Mouse (Mus musculus) cortical plate, adult 2 months (tissue): ENCODE results near the gene Eme2. TPM values are rescaled to one million over a fixed set of nuclear protein-coding genes. Genes with fewer than 3 reads are reported as not detected.

Experiments used
- H3K27ac ChIP-seq: fragments of 200-500 bp; 2 replicates; pipeline ENCODE4 v1.5.1; 2012; ENCODE audit warnings: low read length, control low read depth, inconsistent platforms; ENCODE audit not compliant: insufficient read depth
- H3K4me1 ChIP-seq: fragments of 200-500 bp; 2 replicates; pipeline ENCODE4 v1.6.1; 2011; ENCODE audit warnings: low read length; ENCODE audit not compliant: control insufficient read depth, insufficient read depth
- H3K4me3 ChIP-seq: fragments of 200-500 bp; 2 replicates; pipeline ENCODE4 v1.5.1; 2011; ENCODE audit warnings: mild to moderate bottlenecking, low read length, control low read depth; ENCODE audit not compliant: insufficient read depth
- CTCF ChIP-seq: fragments of 200-500 bp; IDR thresholded peaks from 2 replicates; pipeline ENCODE4 v1.5.1; 2011; ENCODE audit warnings: mild to moderate bottlenecking, control low read depth, low read length; ENCODE audit not compliant: insufficient read depth; ENCODE audit errors: extremely low read depth
- POLR2A ChIP-seq: fragments of 200-500 bp; IDR thresholded peaks from 2 replicates; pipeline ENCODE4 v1.6.1; 2011; ENCODE audit warnings: mild to moderate bottlenecking, low read length, control low read depth; ENCODE audit not compliant: insufficient read depth; ENCODE audit errors: extremely low read depth
- polyA plus RNA-seq: library from polyadenylated mRNA; depleted of rRNA; stranded (reverse); fragments of >200 nt; gene quantifications from 2 replicates; pipeline ENCODE4 v1.2.3, GENCODE M21; 2012

The Eme2 gene
- polyA plus RNA-seq, 1 experiment, result 62.4 TPM

DNA sequence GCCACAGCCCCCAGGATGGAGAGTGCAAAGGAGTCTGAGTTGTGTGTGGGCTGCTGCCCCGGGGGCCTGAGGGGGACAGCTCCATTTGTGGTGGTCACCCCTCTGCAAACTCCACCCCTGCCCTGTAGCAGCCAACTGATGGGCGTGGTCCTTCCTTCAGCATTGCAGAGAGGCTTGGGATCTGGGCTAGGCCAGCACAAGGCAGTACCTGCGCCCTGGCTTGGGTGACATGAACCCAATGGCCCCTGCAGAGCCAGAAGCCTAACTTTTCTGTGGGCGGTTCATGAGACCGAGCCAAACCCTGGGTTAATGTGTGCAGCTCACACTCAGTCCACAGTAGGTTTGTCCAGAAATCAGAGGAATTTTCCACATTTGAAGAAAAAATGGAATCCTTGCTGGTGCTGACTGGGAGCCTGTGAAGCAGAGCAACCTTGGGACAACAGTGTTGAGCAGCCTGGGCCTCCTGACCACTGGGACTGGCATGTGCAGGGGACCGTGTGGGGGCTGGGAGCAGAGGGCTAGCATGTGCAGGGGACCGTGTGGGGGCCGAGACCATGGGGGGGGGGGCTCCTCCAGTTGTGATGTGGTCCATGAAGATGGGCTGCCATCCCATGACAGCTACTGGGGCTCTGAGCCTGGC, 36.9 kb downstream of the Eme2 start:
- no peaks in the 10 kb centered on the region for H3K4me1 ChIP-seq
- TF ChIP-seq POLR2A, result no peak
- no peak for TF ChIP-seq CTCF
- no peak overlapping the region for H3K4me3 ChIP-seq
- H3K27ac ChIP-seq, result no peak overlapping the region

DNA sequence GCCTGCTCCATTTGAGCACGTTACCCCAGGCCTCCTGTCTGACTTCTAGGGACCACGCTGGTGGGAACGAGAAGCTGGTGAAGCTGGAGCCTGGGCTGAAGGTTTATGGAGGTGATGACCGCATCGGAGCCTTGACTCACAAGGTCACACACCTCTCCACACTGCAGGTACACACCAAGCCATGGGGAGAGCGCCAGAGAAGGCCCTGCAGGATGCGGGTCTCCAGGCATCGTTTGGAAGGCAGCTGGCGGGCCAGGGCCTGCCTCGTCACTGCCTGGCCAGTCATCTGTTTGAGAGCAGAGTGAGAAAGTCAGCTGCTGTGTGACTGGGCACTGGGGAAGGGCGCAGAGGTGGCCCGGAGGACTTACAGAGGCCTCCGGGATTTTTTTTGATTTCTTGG, 38.3 kb downstream of the Eme2 start:
- H3K4me3 ChIP-seq, result no peak overlapping the region
- no peak overlapping the region for H3K27ac ChIP-seq
- peaks cover 3% of the 10 kb centered on the region; the same call in 1 of the 2 replicates for H3K4me1 ChIP-seq
- no peak for TF ChIP-seq POLR2A
- no peak for TF ChIP-seq CTCF

DNA sequence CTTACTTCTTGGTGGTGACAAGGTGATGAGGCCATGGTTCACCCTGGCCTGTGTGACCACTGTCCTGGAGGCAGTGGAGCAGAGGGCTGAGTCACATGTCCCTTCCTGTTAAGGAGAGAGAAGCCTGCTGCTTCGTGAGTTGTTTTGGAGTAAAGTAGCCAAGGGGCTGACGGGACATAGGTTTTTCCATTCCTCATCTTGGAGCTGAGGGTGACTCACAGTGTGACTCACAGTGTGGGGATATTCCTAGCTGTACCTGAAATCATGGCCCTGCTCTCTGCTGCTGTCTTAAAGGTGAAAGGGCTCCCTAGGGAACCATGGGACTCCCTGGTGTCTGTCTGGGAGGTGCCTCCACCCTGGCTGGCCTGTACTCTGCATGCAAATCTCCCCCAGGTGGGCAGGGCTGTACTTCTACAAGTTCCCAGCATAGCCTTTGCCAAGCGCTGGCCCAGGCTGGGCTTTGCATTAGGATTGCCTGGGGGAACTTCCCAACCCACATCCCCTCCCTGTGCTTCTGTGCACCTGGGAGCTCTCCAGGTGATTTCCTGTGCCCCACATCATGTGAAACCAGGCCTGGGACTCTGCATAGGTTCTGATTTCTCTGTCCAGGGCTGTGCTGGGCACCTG, 38.9 kb downstream of the Eme2 start:
- no peak overlapping the region for H3K4me3 ChIP-seq
- H3K4me1 ChIP-seq, result peaks cover 5% of the 10 kb centered on the region; the same call in 1 of the 2 replicates
- H3K27ac ChIP-seq, result no peak overlapping the region
- TF ChIP-seq CTCF, result no peak
- no peak for TF ChIP-seq POLR2A

DNA sequence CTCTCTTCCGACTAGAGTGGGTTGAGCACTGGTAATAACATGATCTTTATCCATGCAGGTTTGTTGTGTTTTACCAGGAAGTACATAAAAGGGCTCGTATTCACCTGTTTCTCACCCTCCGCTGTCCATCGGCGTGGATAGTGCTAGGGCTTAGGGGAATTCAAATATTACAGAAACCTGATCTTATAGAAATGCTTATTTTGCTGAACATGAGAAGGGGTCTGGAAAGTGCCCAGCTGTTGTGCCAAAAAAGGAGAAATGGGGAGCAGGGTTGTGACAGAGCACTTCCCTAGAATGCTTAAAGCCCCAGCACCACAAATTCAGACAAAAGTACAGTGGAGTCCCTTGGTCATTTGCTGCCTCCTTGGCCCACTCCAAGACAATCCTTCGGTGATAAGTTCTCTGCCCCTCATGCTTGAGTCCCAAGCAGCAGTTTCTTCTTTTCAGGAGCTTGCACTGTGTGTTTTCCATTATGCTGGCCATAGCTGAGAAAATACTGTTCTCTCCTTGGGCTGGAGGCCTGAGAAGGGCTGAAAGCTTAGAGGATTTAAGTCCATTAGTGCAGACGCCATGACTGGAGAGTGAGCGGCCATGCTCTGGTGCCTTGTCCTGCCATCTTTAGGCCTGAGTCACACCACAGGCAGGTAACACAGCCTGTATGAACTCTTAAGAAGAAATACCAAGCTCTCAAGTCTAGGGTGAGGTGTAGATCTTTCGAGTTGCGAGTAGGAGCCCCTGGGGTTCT, 43.3 kb downstream of the Eme2 start:
- TF ChIP-seq CTCF (no peak), POLR2A (no peak)
- peak overlapping the region; percentile 72 for H3K4me3 ChIP-seq
- no peak overlapping the region for H3K27ac ChIP-seq
- H3K4me1 ChIP-seq, result peaks cover 8% of the 10 kb centered on the region

DNA sequence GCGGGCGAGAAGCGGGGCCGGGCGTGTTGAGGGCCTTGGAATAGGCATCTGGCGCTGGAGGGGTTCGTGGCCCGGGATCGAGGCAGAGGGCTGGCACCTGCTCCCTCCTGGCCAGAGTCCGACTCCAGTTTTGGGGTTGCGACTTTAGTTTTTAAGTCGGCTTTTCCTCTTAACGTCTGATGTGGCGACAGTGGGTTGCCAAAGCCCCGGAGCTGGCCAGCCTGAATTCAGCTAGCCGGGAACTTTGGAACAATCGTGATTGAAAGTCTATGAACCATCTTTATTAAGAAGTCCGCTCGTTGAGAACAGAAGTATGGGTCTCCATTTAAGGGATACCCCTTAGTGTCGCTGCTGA, 44.1 kb downstream of the Eme2 start:
- peak overlapping the region; percentile 72 for H3K4me3 ChIP-seq
- peaks cover 8% of the 10 kb centered on the region for H3K4me1 ChIP-seq
- 0 out of 2 replicates have a peak overlapping the region, but pooled peaks have one; percentile 11 for H3K27ac ChIP-seq
- TF ChIP-seq CTCF (no peak), POLR2A (no peak)

DNA sequence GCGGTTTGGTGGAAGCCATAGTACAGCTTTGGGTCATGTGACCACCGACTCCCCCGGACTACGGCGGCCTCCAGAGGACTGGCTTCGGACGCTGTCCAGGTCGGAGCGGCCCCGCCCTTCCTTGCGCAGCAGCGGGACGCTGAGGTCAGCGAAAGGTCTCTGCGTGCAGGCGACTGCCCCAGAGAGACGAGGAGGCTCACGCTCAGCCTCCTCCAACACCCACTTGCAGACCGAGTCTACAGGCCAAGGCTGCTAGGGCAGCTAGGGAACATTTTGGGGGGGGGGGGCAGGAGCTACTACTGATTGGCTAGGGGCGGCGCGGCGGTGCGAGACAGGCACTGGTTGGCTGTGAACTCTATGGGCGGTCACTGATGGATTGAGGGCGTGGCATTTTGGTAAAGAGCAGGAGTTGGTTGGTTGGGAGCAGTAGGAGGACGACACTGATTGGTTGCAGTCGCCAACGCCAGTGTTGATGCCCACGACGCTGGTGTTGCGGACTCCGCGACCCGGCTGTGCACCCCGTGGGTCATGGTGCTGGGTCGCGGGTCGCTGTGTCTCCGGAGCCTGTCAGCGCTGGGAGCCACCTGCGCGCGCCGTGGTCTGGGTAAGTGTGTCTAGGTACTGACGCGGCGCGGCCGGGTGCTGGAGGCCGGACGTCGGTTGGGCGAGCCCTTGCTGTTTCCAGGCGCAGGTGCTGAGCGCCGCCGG, 44.7 kb downstream of the Eme2 start, which contains the start of gene Fahd1:
TSS of gene Fahd1 (minus strand) at position 300 of the 708 bp plus-strand sequence.
- Histone ChIP-seq H3K4me1 (peaks cover 8% of the 10 kb centered on the region), H3K27ac (peak within 1 kb of the TSS; percentile 96), H3K4me3 (peak within 1 kb of the TSS; percentile 72)
- TF ChIP-seq CTCF (no peak), POLR2A (peak; percentile 75; the same call in 1 of the 2 replicates)

DNA sequence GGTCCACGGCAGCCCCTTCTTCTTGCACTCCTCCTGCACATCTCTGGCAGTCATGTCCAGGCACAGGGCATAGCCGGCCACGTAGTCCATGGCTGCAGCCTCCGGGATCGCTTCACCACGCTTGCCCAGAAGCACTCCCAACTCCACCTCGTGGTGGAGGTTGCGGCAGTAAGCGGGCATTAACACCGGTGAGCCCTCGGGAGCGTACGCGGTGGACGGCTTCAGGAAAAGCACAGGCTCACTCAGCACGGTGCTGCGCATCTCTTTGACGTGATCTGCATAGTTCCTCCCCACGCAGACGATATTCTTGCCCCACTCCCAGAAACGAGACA, 45.2 kb downstream of the Eme2 start:
- Histone ChIP-seq H3K4me3 (peak overlapping the region; percentile 72), H3K27ac (peak overlapping the region; percentile 96), H3K4me1 (peaks cover 8% of the 10 kb centered on the region)
- TF ChIP-seq POLR2A (peak; percentile 54), CTCF (no peak)

DNA sequence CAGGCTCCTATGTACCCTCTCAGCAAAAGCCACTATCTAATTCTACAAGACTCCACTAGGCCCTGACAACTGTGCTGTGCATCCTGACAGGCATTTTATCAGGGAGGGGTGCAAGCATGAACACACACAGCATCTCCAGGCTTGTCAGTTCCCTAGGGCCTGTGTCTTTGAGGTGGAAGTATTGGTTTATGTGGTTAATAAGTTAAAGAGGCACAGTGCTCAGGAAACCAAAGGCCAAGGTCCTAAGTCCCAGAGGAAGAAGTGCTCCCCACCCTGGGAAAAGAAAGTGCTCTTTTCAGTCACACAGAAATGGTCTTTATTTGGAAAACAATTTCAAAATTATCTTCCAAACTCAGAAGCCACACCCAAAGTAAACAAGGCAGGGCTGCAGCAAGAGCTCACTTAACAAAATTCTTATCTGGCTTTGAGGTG, 46.3 kb downstream of the Eme2 start:
- peaks cover 8% of the 10 kb centered on the region for H3K4me1 ChIP-seq
- TF ChIP-seq CTCF (no peak), POLR2A (no peak)
- H3K27ac ChIP-seq, result no peak overlapping the region
- no peak overlapping the region for H3K4me3 ChIP-seq

DNA sequence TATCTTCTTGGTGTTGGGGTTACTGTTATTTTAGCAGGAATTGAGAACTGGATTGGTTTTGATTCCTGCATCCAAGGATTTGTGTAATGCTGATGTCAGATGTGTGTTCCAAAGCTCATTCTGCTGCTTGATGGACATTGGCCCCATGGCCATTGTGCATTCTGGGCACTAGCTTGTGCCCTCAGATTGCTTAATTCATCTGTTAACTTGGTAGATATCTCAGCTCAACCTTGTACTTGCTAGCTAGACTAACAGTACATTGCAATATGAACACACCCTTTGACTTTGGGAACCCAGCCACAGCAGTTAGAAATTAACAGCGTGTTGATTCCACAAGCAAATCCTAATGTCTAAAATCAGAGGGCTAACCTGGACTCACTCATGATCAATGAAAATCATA, 47.5 kb downstream of the Eme2 start:
- H3K4me1 ChIP-seq, result peaks cover 8% of the 10 kb centered on the region
- no peak overlapping the region for H3K27ac ChIP-seq
- TF ChIP-seq CTCF, result no peak
- TF ChIP-seq POLR2A, result no peak
- no peak overlapping the region for H3K4me3 ChIP-seq
